Mouse (Mus musculus) c-Kit-positive CD71-positive TER-119-positive erythroid progenitor cells, embryonic 14.5 days (primary cell): Measurements from ENCODE around the gene Ecsit.

Experiments used
- DNase-seq: peaks from one replicate; pipeline ENCODE4 v3.0.0-alpha.2; 2013; ENCODE audit warnings: low spot score

Gene Ecsit

GRCm38 (mm10) chr9:22051161-22051957, 33.9 kb downstream of the Ecsit start:
- DNase-seq, result no peak

GRCm38 (mm10) chr9:22050351-22050889, 34.8 kb downstream of the Ecsit start:
- peak; percentile 77 for DNase-seq

GRCm38 (mm10) chr9:22049721-22050270, 35.4 kb downstream of the Ecsit start:
- no peak for DNase-seq

- DNase-seq, result no peak
These were observed 35.9 kb downstream of the Ecsit start for GRCm38 (mm10) chr9:22049315-22049714.

- no peak for DNase-seq
These were observed 37.9 kb downstream of the Ecsit start for GRCm38 (mm10) chr9:22047329-22047728.

GRCm38 (mm10) chr9:22041832-22042231, 43.4 kb downstream of the Ecsit start:
- DNase-seq, result no peak

- no peak for DNase-seq
These were observed 47.4 kb downstream of the Ecsit start for GRCm38 (mm10) chr9:22037826-22038225.

GRCm38 (mm10) chr9:22035300-22036044, 49.8 kb downstream of the Ecsit start:
- DNase-seq, result no peak

GRCm38 (mm10) chr9:22030386-22030785, 54.9 kb downstream of the Ecsit start:
- DNase-seq, result no peak

- no peak for DNase-seq
These were observed 56.8 kb downstream of the Ecsit start for GRCm38 (mm10) chr9:22028467-22028866.

GRCm38 (mm10) chr9:22024592-22024991, 60.6 kb downstream of the Ecsit start:
- DNase-seq, result no peak
